Mouse (Mus musculus) megakaryocyte-erythroid progenitor cell, adult 5-6 weeks (primary cell): ENCODE measurements around the gene Kcna5. TPM values are rescaled to one million over a fixed set of nuclear protein-coding genes. Genes with fewer than 3 reads are reported as not detected.

Source experiments
- ATAC-seq: replicated peaks from 2 replicates; pipeline ENCODE4 v1.8.0; 2016; ENCODE audit warnings: mild to moderate bottlenecking, inconsistent platforms; ENCODE audit not compliant: severe bottlenecking, poor library complexity, low FRiP score, low TSS enrichment
- total RNA-seq, 2 experiments: library from RNA; stranded (forward) in 1 of 2; stranded (reverse) in 1 of 2; fragments of 200-1000, 215-1000 nt in 1 of 2; fragments of >200 nt in 1 of 2; fragmentation: Nextera tagmentation in 1 of 2; gene quantifications; 2 replicates each; pipeline ENCODE4 v1.2.3; 2014 to 2017

The Kcna5 gene
- total RNA-seq, 2 experiments from 2014 or later, result not detected

DNA sequence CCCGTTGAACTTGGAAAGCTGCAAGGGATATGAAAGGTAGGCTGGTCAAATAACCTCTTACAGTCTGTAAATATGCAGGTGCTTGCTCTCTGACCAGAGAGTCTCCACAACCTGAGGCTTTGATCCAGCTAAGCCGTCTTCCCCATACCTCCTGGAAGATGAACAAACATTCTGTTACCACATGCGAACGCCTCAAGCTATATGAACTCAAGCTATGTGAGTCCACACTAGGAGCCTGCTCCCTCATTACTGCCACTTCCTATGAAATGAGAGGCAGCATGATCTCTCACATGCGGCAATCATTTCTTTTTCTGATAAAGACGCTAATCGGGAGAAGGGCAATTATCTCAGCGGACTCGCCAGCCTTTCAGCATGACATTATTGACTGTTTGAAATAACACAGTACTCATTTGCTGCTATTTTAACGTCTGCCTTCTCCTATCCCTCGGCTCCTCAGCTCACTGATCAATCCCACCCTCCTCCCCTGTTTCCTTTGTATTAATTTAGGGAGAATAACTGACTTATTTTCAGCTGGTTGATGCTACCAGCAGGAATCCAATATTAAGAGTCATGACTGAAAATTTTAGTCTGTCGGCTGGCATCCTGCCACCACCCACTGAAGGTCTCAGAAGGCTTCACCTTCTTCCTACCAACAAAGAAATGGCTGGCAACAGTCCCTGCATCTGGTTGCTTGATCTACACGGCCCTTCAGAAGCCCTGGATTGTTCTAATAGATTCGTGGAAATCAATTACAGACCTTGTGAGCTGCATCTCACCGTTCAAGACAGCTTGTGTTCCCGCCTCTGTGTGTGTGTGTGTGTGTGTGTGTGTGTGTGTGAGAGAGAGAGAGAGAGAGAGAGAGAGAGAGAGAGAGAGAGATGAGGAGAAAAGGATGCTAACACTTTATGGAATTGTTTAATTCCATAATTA is 9.2 kb upstream of the Kcna5 start:
- ATAC-seq, result no peak

DNA sequence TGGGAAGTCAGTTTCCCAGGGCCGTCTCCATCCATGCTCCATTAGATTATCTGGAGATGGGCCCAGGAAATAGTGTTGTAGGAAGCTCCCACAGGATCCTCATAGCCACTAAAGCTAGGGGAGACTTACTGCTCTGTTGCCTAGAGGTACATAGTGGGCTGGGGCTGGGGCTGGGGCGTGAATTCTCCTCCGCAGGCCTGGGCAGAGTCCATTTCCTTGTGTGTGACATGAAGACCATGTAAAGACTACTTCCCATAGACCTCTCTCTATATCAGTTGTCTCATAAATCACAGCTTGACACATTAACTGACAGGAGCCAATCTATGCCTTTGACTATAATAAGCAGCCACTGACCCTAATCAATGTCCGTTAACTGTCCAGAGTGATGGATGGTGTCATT is 7.5 kb upstream of the Kcna5 start:
- ATAC-seq, result no peak

DNA sequence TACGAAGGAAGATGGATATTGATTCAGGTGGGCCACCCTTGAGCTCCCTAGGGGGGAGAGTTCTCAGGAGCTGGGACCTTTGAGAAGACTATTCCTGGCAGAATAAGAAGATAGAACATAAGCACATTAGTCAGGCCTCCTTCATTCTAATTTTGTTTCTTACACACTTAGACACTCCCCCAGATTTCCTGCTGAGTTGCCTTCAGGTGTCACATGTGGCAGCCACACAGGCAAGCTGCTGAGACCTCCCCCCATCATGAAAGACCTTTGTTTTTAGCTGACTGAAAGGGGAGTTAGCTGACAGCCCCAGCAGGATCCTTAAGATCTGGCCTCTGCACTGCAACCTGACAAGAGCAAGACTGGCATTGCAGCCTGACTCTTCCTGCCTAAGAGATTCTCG is 2.3 kb upstream of the Kcna5 start:
- no peak for ATAC-seq

DNA sequence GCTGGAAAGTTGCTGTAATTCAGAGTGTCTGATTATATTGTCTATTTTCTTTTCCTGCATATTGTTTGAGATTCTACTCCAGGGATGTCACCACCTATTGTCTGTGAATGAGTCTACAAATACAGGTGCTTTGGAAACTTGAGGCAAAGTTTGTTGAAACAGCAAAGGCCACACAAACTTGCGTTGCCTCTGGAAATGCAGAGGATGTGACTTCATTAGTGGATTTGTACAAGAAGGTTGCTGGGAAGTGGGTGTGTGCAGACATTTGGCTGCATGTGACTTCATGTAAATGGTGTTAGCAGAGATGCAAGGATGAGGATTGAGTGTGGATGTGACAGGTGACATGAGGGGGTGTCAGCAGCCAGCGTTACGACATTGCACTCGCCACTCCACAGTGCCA is 1.7 kb upstream of the Kcna5 start:
- no peak for ATAC-seq

DNA sequence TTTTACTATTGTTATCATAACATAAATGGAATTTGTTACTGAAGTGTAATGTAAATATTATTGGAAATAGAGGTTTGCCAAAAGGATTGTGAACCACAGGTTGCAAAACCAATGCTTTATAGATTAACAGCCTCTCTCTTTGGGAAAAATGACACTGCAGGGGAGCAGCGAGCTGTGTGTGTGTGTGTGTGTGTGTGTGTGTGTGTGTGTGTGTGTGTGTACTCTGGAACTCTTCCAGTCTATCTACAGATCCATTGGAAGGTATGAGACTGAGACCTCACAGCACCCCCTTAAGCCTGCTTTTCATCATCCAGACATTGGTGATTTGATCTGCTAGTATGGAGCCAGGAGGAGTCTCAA is 679 bp upstream of the Kcna5 start:
- ATAC-seq, result no peak

DNA sequence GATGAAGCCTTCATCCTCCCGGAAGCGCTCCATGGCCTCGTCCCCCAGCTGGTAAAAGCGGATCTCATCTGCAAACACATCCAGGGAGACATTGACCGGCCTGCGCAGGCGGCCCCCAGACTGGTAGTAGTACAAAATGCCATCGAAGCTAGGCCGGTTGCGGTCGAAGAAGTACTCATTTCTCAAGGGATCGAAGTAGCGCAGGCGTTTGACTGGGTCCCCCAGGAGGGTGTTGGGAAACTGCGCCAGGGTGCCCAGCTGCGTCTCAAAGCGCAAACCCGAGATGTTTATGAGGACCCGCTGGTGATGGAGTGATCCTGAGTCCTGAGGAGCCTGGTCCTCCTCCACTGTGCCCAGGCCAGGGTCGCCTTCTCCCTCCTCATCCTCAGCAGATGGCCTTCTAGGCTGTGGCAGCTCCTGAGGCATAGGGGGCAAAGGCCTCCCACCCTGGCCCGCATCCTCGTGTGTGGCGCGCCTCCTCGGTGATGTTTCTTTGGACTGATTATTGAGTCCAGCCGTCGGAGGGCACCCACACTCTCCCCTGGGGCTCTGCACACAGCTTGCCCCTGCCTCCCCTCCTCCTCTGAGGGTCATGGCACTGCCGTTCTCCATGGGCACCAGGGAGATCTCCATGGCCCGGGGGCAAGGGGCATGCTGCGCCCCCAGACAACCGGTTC is 543 bp downstream of the Kcna5 start:
- no peak for ATAC-seq

DNA sequence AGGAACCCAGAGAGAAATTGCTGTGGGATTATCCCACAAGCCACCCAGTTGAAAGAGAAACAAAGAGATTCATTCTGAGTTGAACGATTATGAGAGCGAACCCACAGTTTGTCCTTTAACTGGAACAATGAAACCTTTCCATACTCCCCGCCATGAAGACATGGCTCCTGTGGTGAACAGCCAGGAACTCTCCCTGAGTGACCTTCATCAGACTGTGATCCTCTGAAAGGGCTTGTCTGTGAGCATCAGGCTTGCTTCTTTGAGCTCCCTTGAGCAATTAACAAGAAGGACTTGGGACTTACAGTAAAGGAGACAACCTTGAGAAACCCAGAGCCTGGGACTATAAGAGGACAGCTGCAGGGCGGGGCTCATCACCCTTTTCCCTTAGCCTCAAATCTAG is 3.9 kb downstream of the Kcna5 start:
- ATAC-seq, result no peak

DNA sequence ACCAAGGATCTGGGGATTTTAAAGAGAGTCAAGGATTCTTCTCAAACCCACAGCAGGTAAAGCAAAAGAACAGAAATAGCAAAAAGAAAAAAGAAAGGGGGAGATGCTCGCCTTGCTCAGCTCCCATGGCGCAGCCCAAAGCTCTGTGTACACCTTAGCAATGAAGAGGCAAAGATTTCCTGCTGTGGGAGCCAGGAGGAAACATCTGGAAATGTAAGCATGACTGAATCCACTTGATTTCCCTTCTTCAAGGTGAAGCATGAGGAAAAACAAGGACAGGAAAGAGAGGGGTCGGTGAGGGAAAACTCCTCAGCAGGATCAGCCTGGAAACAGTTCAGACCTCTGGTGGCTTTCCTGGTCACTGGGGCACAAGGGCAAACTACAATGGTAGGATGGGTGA is 5.2 kb downstream of the Kcna5 start:
- ATAC-seq, result no peak

DNA sequence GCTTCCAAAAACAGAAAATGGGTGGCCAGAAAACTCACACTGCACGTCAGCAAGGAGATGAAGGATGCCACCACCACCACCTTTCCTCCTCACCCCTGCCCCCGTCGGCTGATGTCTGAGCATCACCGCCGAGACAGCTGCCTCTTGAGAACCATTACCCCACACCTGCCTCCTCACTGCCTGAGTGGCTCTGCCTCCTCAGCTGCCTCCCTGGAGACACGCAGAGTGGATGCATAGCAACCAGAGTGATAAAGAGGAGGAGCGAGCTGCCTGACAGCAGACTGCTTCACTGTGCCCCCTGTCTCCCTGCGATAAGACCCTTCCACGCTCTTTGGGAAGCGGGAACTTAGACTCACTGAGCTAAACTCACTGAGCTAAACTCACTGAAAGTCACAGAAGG is 20.5 kb downstream of the Kcna5 start:
- ATAC-seq, result no peak

DNA sequence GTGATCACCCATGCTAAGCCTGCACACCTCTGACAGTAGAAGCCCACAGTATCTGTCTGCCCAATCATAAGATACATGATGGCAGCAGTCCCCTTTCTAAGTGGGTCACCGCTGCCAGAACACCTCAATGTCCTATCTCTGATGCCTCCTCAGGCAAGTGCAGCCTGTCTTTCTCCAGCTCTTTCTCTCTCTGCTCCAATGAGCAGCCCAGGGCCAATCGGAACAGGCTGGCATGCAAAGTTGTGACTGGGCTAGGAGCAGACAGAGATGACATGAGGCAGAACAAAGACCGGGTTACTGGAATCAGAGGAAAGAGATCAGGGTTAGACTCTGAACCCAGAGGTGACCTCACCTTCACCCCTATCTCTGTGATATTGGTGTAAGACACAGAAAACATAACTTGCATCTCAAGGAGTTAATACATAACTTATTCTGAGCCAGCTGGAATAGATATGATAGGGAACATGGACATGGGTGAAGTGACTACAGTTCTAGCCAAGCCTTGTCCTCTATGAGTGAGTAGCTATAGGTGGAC is 21.4 kb downstream of the Kcna5 start:
- no peak for ATAC-seq

DNA sequence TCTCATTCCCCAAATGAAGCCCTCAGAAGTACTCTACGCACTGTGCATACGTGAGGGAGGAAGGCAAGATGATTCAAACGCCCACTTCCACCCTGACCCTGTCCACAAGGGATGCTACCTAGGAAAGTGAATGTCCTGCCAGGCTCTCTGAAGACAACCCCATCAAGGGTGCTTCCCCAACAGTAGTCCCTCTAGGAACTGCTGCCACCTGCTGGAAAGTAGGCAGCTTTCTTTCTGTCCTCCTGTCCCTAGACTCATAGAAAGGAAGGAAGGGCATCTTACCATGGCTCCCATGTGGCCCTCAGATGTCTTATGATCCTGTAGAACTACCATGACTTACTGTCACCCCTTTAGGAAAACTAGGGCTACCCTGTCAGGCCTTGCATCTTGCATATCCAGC is 22.1 kb downstream of the Kcna5 start:
- no peak for ATAC-seq

DNA sequence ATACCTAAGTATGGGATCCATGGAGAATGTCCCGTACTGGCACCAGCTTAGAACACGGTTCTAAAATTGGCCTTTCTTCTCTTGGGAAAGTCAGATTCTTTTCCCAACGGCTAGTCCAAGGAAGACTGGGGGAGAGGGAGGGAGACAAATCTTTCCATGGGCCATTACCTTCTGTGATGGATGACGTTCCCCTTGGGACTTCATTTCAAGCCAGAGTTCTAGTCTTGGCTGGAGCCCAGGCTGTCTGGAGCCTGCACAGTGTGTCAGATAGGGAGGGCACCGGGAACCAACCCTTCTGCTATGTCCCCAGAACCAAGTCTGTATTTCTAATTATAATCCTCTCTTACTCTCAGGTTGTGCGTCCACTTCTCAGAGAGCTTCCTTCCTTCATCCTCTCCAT is 26.5 kb downstream of the Kcna5 start:
- ATAC-seq, result no peak

DNA sequence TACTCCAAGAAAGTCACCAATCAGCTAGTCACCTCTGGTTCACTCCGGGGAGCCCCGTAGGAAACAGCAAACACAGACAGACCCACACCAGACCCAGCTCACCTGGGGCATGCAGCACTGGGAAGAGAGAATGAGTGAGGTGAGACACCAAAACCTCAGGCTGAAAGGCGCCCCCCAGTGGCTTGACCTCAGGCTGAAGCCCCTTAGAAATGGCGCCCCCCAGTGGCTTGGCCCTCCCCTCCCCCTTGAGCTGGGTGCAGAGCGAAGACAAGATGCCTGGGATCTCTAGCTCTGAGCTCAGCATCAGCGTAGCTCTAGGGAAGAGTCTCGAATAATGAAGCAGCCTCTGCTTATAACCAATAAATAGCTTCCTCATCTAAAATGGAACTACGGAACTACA is 31.3 kb downstream of the Kcna5 start:
- ATAC-seq, result no peak

DNA sequence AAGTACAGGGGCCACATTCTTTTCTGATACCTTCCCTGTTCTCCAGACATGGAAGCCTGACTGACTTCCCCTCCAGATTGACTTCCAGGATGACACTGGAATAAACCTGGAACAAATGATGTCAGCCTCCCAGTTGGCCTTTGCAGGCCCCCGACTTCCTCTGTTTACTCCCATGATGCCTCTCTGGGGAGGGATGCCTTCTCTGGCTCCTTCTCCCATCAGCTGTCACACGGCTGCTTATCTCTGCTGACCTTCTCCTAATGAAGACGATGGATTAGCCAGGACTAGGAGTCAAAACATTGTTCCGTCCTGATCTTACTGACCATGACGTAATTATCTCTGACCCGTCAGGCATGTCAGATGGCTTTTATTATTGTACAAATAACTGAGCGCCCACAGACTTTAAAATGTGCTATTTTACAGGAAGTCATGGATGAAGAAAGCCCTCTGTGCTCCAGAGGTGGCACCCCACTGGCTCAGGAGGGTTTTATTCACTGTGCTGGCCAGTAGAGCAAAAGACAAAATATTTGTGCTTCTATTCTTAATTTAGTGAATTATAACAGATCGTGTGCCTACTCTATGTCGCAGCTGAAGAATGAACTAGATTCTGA is 32.4 kb downstream of the Kcna5 start:
- no peak for ATAC-seq

DNA sequence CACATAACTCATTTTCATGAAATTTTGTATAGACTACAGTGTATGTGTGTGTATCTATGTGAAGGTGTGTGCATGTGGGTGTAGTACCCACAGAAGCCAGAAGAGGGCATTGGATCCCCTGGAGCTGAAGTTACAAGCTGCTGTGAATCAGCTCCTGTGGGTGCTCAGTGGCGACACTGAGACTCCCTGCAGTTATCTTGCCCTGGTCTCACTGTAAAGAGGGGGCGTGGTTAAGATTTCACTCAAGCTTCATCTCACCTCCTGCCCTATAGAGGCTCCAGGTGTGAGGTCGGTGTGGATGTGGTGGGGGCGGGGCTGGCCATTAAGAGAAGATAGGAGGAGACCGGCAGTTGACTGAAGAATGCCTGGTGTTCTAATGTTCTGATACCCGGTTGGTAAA is 34.2 kb downstream of the Kcna5 start:
- ATAC-seq, result no peak

DNA sequence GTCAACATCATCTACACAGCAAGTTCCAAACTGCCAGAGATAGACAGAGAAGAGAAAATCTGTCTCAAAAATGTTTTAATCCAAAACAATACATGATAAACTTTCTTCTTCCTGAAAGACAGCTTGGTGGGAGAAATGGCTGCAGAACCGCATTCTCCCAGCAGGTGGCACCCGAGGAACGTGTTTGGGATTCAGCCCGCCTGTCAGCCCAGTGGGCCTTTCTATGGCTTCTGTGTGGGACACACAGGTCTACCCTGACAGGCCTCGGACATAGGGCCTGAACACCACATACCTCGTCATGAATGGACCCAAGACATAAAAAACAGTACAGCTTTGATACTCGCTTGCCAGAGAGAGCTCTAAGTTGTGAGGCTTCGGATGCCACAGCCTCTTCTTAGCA is 35.1 kb downstream of the Kcna5 start:
- ATAC-seq, result peak; percentile 78

DNA sequence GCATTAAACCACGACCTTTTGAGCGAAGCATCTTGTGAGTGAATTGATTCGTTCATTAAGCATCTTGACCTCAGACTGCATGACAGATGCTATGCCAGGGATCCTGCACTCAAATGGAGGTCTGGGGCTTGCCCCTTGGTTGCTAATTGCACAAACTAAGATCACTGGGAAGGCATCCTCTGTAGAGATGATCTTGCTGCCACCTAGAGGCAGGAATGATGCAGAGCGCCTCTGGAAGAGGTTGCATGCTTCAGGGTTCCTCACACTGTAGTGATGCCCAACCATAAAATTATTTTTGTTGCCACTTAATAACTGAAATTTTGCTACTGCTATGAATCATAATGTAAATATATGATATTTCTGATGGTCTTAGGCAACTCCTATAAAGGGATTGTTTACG is 37.3 kb downstream of the Kcna5 start:
- no peak for ATAC-seq

DNA sequence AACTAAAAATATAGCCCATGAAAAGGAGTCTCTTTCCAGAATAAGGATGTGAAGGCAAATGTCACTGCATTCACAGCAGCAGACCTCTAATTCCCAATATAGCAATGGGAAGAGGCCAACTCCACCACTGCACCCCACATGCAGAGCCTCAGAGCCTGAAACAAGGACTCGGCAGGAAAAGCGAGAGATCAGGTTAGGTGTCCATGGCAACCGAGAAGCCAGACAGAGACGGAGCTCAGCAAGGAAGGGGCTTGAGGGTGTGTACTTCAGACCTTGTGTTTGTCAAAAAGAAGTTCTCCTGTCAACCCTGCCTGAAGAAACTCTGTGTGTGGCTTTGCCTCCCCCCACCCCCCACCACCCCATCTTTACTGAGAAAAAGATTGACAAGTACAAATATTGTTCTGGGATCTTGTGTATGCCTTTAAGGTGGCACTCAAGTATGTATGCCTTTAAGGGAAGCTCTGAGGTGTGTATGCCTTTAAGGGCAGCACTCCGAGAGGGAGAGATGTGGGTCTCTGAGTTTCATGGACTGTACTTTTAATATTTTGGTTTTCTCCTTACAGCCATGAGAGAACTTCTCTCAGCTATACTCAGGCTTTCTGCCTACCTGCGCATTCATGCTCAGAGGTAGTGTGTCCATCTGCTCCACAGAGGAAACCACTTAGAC is 37.9 kb downstream of the Kcna5 start:
- ATAC-seq, result no peak

DNA sequence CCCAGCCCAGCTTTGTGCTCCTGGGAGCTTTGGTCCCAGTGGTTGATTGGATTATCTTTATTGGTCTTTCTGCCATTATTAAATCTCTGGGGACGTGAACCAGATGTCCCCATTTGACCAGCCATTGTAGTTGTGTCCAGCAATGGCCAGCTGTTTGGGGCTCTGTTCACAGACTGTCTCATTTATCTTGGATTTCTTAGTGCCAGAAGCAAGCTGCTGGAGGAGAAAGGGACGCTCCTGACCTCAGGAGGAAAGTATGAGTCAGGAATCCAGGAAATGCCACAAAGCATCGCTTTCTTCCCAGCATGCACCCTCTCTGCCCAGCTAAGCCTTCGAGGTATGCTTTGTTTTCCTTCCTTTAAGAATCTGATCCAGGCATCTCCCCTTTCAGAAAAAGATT is 48.1 kb downstream of the Kcna5 start:
- no peak for ATAC-seq

DNA sequence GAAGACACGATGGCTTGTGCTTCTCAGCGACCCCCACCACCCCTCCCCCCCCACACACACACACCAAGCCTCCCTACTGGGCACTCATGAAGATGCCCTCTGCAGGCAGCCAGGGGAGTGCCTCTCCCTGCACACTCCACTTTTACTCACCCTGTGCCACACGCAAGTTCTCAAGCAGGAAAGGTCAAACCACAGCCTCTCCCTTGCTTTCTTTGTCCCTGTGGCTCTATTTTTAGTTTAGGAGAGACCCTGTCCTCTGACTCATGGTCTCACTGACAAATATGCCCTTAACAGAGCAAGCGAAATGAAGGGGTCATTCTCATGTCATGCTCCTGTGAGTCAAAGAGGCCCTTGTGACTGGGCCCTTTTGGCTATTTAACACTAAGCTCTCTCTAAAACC is 50.3 kb downstream of the Kcna5 start:
- no peak for ATAC-seq
